Mouse (Mus musculus) liver, embryonic 14.5 days (tissue): ENCODE data around the gene Nipsnap1. TPM values are rescaled to one million over a fixed set of nuclear protein-coding genes. Genes with fewer than 3 reads are reported as not detected.

Source experiments
- ATAC-seq: fragments of 200-750 bp; cut with Nextera tagmentation; 2 replicates; pipeline ENCODE4 v1.8.0; 2017; ENCODE audit warnings: moderate number of reproducible peaks, mild to moderate bottlenecking, moderate library complexity; ENCODE audit not compliant: insufficient read depth
- DNase-seq, 3 experiments: peaks; one replicate each; pipeline ENCODE4 v3.0.0-alpha.2; 2012 to 2013; ENCODE audit warnings: low read depth in 3 of 3, low spot score in 3 of 3
- H3K27ac ChIP-seq: fragments of 300-500 bp; sonication (generic); 2 replicates; pipeline ENCODE4 v1.5.1; 2014; ENCODE audit warnings: moderate library complexity, mild to moderate bottlenecking, control low read depth, inconsistent platforms
- H3K27me3 ChIP-seq: fragments of 300-500 bp; sonication (generic); 2 replicates; pipeline ENCODE4 v1.6.1; 2014; ENCODE audit warnings: mild to moderate bottlenecking, low read length, moderate library complexity; ENCODE audit not compliant: control insufficient read depth, insufficient read depth
- H3K36me3 ChIP-seq: fragments of 300-500 bp; sonication (generic); replicated peaks from 2 replicates; pipeline ENCODE4 v1.6.1; 2014; ENCODE audit warnings: low read depth; ENCODE audit not compliant: control insufficient read depth, insufficient read depth
- H3K4me1 ChIP-seq, 2 experiments: fragments of 200-500 bp in 1 of 2; fragments of 300-500 bp in 1 of 2; sonication (generic) in 1 of 2; replicated peaks; 2 replicates each; pipeline ENCODE4 v1.6.1; 2012 to 2014; ENCODE audit warnings: antibody characterized with exemption in 1 of 2, inconsistent platforms in 1 of 2, low read length in 1 of 2; ENCODE audit not compliant: control insufficient read depth in 2 of 2, insufficient read depth in 2 of 2
- H3K4me2 ChIP-seq: fragments of 300-500 bp; sonication (generic); 2 replicates; pipeline ENCODE4 v1.6.1; 2014; ENCODE audit warnings: low read depth, mild to moderate bottlenecking, control low read depth, moderate library complexity
- H3K4me3 ChIP-seq, 2 experiments: fragments of 200-500 bp in 1 of 2; fragments of 300-500 bp in 1 of 2; sonication (generic) in 1 of 2; 2 replicates each; pipeline ENCODE4 v1.5.1; 2012 to 2014; ENCODE audit warnings: low read depth in 2 of 2, low read length in 2 of 2, mild to moderate bottlenecking in 2 of 2, control low read depth in 1 of 2, inconsistent platforms in 1 of 2, moderate library complexity in 1 of 2; ENCODE audit not compliant: insufficient read depth in 1 of 2
- H3K9ac ChIP-seq: fragments of 300-500 bp; sonication (generic); replicated peaks from 2 replicates; pipeline ENCODE4 v1.6.1; 2014; ENCODE audit warnings: mild to moderate bottlenecking, control low read depth, moderate library complexity
- H3K9me3 ChIP-seq: fragments of 300-500 bp; sonication (generic); 2 replicates; pipeline ENCODE4 v1.6.1; 2016; ENCODE audit warnings: low read length, mixed read lengths; ENCODE audit not compliant: control insufficient read depth
- CTCF ChIP-seq: IDR thresholded peaks from 2 replicates; pipeline ENCODE4 v1.5.1; 2016; ENCODE audit warnings: antibody characterized with exemption, low read depth, control low read depth
- EP300 ChIP-seq: IDR thresholded peaks from 2 replicates; pipeline ENCODE4 v1.6.1; 2016; ENCODE audit warnings: antibody characterized with exemption, low read depth
- WGBS: fragments of 180-500 bp; shearing (Covaris S2); extraction: QIAGEN DNeasy Blood & Tissue Kit; methylation state at CpG from one replicate; pipeline ENCODE4 v1.1.7; 2014; ENCODE audit not compliant: insufficient replicate concordance; 5-methylcytosine and 5-hydroxymethylcytosine counted together
- polyA plus RNA-seq, 2 experiments: library from polyadenylated mRNA; depleted of rRNA in 1 of 2; stranded (reverse) in 1 of 2; unstranded in 1 of 2; fragments of >200 nt; fragmentation: Nextera tagmentation in 1 of 2; extraction: Ambion mirVana in 1 of 2; gene quantifications; 2 replicates each; pipeline versions ENCODE4 v1.2.1 to v1.2.3; 2012 to 2014

Nipsnap1 gene
- polyA plus RNA-seq, 2 experiments = 41.9 to 63.4 TPM

- no peaks in the 10 kb centered on the region for H3K36me3 ChIP-seq
- DNase-seq (no peak), ATAC-seq (no peak)
- H3K4me1 ChIP-seq = no peaks in the 10 kb centered on the region
- no peak overlapping the region for H3K4me3 ChIP-seq
- no peak overlapping the region for H3K4me2 ChIP-seq
- no peaks in the 10 kb centered on the region for H3K9me3 ChIP-seq
- no peak overlapping the region for H3K9ac ChIP-seq
- no peaks in the 10 kb centered on the region for H3K27me3 ChIP-seq
- TF ChIP-seq CTCF (peak; percentile 15; the same call in 1 of the 2 replicates), EP300 (no peak)
- H3K27ac ChIP-seq = no peak overlapping the region
Observed at GRCm38 (mm10) chr11:4853021-4853420, 20.7 kb upstream of the Nipsnap1 start.

- DNase-seq (no peak), ATAC-seq (no peak)
- Histone ChIP-seq H3K27me3 (no peaks in the 10 kb centered on the region; the same call in 1 of the 2 replicates), H3K4me1 (no peaks in the 10 kb centered on the region), H3K27ac (no peak overlapping the region), H3K4me2 (no peak overlapping the region), H3K9ac (no peak overlapping the region), H3K9me3 (no peaks in the 10 kb centered on the region), H3K4me3 (no peak overlapping the region), H3K36me3 (no peaks in the 10 kb centered on the region)
- 80% methylated on average over 5 of the region's 5 CpGs for WGBS
- TF ChIP-seq CTCF (no peak), EP300 (no peak)
Observed at GRCm38 (mm10) chr11:4854181-4854580, 19.6 kb upstream of the Nipsnap1 start.

GRCm38 (mm10) chr11:4858416-4858815 is 15.3 kb upstream of the Nipsnap1 start:
- Histone ChIP-seq H3K36me3 (no peaks in the 10 kb centered on the region), H3K27ac (no peak overlapping the region), H3K4me1 (no peaks in the 10 kb centered on the region; a peak in 1 of 4 replicates), H3K4me3 (no peak overlapping the region), H3K27me3 (no peaks in the 10 kb centered on the region; the same call in none of the 2 replicates), H3K9ac (no peak overlapping the region), H3K4me2 (no peak overlapping the region), H3K9me3 (no peaks in the 10 kb centered on the region)
- ATAC-seq (no peak), DNase-seq (no peak)
- WGBS = 38% methylated on average over 2 of the region's 2 CpGs
- TF ChIP-seq CTCF = no peak
- TF ChIP-seq EP300 = no peak

- ATAC-seq = no peak
- 38% methylated on average over 1 of the region's 1 CpGs for WGBS
Observed at GRCm38 (mm10) chr11:4860986-4861385, 12.8 kb upstream of the Nipsnap1 start.

GRCm38 (mm10) chr11:4861816-4862604 is 11.7 kb upstream of the Nipsnap1 start:
- Histone ChIP-seq H3K27me3 (no peaks in the 10 kb centered on the region; the same call in none of the 2 replicates), H3K4me2 (no peak overlapping the region), H3K9me3 (no peaks in the 10 kb centered on the region), H3K4me3 (no peak overlapping the region), H3K27ac (no peak overlapping the region), H3K4me1 (no peaks in the 10 kb centered on the region; a peak in 1 of 4 replicates), H3K36me3 (no peaks in the 10 kb centered on the region), H3K9ac (no peak overlapping the region)
- 43% methylated on average over 11 of the region's 11 CpGs for WGBS
- no peak for DNase-seq
- ATAC-seq = no peak
- no peak for TF ChIP-seq CTCF
- TF ChIP-seq EP300 = no peak

More at GRCm38 (mm10) chr11:4860986-4861385, 12.8 kb upstream of the Nipsnap1 start:
- Histone ChIP-seq H3K27ac (no peak overlapping the region), H3K36me3 (no peaks in the 10 kb centered on the region), H3K9me3 (no peaks in the 10 kb centered on the region), H3K4me3 (no peak overlapping the region), H3K9ac (no peak overlapping the region), H3K27me3 (no peaks in the 10 kb centered on the region; the same call in none of the 2 replicates), H3K4me2 (no peak overlapping the region), H3K4me1 (no peaks in the 10 kb centered on the region; a peak in 1 of 4 replicates)
- DNase-seq = no peak
- TF ChIP-seq CTCF = no peak
- no peak for TF ChIP-seq EP300
